Mouse (Mus musculus): ENCODE data around the gene Rbpjl.

The Rbpjl gene

DNA sequence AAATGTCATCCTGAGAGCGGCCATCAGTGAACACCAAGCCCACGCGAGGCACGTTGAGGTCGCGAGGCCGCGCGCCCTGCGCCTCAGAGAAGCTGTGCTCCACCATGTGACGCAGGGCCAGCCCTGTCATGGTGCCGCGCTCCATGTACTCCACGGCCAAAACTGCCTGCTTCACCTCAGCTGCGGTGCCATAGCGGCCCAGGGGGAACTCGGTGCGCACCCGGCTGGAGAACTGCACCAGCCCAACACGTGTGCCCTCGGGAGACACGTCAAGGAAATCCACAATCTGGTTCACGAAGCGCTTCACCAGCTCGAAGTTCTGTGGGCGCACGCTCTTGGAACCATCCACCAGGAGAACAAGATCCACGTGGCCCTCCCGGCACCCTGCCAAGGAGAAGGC, 9.8 kb upstream of the Rbpjl start:
- DNase-seq (ENCODE audit: low spot score in 2 of 2): no peak

DNA sequence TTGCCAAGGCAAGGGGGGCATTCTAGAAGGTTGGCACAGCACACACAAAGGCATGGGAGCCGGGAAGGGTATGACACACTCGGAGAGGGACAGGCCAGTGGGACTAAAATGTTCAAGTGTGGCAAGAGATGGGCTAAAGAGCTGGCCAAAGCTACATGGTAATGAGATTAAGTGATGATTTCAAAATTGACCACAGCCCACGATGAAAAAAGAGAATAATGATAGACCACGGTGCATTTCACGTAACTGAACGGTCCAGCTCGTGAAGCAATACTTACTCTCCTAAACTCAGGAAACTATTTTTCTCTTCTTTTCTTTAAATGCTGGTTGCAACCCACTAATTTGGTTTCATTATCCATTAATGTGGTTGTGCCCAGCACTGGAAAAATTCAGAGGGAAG, 6.9 kb upstream of the Rbpjl start:
- no peak for DNase-seq (ENCODE audit: low spot score in 2 of 2)

DNA sequence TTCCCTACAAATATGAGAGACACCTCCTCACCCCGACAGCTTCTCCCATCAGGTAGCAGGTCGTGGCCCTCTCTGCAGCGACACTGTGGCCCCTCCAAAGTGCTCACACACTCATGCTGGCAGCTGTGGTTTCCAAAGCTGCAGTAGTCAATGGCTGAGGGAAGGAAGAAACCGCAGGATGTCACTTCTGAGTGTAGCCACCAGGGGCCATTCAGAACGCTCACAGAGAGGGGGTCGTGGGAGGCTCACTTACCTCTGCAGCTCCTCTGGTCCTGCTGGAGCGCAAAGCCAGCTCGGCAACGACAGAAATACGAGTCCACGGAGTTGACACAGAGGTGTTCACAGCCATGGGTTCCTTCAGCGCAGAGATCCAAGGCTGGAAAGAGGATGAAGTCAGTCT, 6.0 kb upstream of the Rbpjl start:
- DNase-seq (ENCODE audit: low spot score in 2 of 2): no peak

DNA sequence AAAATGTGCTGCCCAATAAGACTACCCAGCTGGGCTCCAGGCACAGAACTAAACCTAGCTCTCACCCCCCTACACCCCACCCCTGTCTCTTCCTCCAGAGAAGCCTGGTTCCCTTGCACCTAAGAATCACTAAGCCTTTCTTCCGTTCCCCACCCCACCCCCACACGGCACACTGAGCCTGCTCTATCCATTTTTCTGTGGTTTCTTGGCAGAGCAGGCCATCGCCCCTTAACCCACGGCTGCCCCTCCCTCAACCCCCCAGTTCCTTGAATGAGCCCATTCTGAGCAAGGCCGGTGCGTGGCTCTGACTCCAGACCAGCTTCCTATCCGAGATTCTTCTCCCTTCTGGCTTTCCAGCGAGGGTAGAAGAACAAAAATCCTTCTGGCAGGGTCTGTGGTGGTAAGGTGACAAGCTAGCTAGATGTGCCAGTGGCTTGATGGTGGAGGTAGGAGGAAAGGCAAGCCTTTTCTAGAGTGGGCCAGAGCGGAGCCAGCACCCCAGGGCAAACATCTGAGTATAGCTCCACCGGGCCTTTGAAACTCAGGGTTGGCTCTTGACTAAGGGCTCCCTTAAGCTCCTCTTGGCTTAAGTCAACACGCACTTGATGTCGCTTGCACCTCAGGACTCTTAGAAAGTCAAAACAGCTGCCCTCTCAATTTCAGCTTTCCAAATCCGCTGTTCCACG, 598 bp downstream of the Rbpjl start:
- DNase-seq (ENCODE audit: low spot score in 2 of 2): no peak

DNA sequence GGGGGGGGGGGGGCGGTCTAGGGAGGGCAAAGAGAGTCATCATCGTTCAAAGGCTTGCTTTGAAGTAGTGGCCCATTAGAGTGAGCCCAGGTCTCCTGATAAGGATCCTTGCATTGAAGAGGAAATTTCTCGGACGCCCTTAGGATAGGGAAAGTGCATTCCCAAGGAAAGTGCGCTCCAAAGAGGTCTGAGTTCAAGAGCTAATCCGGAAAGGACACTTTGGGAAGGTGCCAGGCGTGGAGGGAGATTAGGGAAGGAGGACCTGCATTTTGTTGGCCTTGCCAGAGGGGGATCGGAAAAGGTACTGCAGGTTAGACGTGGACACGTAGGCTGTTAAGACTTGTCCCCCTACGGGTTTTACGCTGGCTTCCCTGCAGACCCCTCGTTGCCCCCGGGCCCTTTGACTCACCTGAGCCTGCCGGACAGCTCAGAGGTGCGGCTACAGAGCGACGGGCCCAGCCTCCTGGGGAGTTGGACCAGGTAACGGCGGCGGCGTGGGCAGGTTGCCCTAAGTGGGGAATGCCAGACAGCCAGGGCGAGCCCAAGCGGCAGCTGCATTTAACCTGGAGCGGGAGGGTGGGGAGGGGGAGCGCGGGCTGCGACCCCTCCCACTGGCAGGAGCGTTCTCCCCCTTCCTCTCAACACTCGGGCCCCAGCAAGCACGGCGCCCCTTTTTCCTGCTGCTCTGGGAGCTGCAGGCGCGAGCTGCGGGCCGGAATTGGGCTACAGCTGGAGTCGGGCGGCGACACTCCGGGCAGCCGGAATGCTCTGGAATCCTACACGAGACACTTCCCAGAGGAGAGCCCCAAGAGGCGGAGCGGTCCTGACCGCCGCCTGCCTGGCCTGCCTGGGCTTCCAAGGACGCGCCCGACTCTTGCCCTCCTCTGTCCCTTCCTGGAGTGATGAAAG, 1.4 kb downstream of the Rbpjl start:
- no peak for DNase-seq (ENCODE audit: low spot score in 2 of 2)

DNA sequence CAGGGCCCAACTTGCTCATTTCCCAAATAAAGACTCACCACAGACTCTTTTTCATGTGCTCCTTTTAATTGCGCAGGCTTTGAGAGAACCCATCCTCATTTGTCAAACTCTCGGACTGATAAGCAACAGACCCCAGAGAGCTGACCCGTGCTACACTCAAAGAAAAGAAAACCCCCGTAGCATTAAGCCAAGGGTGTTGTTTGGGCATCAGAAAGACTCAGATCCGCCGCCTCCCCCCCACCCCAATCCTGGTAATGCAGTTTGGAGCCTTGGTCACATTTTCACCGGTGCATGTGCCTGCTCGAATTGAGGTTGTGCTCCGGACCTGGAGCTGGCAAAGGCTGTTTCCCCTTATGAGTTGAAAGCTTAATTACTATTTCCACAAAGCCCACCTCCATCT, 2.1 kb downstream of the Rbpjl start, which contains the start of gene Matn4:
Gene Matn4, minus strand, starts transcription at position 101 of the 400 bp plus-strand sequence.
- no peak for DNase-seq (ENCODE audit: low spot score in 2 of 2)

DNA sequence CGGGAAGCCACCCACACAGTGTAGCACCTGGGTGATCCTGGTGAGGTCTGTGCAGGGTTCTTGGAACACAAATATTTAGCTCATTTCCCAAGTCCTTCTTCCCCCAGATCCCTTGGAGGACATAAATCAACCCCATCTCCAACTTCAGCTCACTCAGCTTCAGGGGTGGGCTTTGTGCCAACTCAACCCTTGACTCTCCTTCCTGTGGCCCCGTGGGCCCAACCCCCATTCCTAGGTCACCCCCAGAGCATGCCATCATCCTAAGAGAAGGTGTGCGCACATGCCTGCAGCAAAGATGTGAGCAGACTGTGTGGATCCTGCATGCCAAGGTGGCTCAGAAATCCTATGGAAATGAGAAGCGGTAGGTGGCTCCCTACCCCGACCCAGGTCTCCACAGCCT, 2.6 kb downstream of the Rbpjl start:
- no peak for DNase-seq (ENCODE audit: low spot score in 2 of 2)

DNA sequence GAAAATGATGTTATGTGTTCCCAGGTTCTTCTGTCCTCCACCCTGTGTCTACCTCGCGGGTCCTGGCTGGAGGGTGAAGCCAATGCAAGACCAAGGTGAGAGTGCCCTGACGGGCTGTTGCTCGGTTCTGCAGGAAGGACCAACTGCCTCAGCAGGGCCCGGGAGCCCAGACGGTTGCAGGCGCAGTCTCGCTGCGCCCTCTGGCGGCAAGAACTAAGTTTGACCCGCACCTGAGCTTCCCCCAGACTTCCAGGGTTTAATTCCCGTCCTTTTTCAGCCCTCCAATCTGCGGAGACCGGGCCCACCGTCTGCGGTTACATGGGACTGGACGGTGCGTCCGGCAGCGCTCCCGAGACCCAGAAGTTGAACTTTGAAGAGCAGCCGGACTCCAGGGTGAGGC, 4.8 kb downstream of the Rbpjl start:
- DNase-seq (ENCODE audit: low spot score in 2 of 2): peak; percentile 68 to 72

DNA sequence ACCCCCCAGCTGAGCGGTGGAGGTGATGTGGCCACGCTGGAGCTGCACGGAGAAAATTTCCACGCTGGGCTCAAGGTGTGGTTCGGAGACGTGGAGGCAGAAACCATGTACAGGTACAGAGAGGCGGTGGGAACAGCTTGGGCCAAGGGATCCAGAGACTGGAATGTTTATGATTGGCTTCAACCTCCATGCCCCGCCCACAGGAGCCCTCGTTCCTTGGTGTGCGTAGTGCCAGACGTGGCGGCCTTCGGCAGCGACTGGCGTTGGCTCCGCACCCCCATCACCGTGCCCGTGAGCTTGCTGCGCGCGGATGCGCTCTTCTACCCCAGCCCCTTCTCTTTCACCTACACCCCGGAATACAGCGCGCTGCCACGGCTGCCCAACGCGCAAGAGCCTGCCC, 11.2 kb downstream of the Rbpjl start:
- DNase-seq (ENCODE audit: low spot score in 2 of 2): no peak

DNA sequence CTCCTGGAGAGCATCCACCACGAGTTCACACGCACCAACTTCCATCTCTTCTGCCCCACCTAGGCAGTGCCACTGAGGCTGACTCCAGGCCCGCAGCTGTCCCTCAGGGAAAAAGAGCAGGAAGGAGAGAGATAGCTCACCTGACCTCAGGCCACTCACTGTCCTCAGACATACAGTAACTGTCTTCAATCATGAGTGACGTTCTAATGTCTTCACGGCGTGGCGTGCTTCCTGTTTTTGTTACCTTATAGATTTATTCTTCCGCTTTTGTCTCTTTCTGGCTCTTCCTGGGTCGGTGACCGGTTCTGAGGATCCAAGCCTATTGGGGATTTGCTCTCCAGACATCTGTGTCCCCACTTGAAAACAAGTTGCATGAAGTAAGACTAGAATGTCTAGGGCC, 11.6 kb downstream of the Rbpjl start:
- no peak for DNase-seq (ENCODE audit: low spot score in 2 of 2)

DNA sequence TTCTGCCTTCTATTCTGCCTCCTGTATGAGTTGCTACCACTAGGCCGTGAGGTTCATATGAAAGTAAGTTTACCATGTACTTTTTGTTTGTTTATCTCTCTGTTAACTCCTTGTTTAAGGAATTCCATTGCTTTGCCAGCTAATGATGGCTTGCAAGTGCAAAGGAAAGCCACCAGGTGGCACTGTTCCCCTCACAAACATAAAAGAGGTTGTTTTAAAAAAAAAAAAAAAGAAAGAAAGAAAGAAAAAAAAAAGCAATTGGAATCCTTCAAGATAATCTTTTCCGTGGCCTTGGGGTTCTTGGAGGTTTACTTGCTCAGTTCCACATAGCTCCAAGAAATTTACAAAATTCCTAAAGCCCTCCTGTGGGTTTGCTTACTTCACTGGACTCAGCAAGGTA, 14.3 kb downstream of the Rbpjl start:
- DNase-seq (ENCODE audit: low spot score in 2 of 2): peak in 1 of 2 experiments; percentile 24

DNA sequence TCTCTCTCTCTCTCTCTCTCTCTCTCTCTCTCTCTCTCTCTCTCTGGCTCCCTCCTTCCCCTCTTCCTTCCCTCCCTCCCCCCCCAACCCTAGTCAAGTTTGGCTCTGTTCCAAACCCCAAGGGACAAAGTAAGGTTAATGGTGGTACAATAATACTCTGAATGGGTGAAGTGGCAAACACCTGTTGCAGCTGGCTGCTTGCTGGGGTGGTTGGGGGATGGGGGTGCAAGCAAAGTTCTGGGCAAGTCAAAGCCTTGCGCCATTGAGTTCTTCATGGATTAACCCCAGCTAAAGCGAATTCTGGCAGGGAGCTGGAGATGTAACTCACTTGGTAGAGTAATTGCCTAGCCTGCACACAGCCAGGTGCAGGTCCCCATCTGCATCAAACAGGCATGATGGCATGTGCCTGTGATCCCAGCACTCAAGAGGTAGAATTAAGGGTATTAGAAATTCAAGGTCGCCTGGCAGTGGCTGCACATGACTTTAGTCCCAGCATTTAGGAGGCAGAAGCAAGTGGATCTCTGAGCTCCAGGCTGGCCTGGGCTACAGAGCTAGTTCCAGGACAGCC, 15.5 kb downstream of the Rbpjl start:
- DNase-seq (ENCODE audit: low spot score in 2 of 2): no peak

DNA sequence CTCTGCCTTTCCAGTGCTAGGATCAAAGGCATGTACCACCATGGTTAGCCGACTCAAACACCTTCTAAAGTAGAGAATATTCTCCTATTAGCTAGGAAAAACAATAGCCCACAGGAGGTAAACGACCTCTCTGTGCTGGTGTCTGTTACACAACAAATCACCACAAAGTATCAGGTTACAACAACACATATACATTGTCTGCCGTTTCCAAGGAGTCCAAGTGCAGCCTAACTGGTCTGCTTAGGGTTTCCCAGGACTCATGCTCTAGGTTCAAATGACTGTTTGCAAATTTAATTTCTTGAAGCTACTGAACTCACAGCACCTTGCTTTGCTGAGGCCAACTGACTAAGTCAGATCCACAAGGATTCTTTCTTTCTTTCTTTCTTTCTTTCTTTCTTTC, 16.5 kb downstream of the Rbpjl start:
- no peak for DNase-seq (ENCODE audit: low spot score in 2 of 2)

DNA sequence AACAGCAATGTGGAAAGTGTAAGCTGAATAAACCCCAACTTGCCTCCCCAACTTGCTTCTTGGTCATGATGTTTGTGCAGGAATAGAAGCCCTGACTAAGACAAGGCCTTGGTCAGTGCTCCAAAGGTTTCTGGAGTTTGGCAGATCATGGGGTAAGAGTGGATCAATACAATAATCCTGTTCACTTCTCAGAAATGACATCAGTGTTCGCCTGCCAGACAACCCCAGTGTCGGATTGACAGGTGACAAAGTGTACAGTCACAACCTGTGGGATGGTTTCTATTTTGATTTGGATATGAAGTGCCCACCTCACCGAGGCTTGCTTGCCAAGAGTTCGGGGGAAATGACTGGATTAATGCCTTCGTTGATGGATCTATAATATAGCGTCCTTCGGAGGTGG, 18.4 kb downstream of the Rbpjl start:
- no peak for DNase-seq (ENCODE audit: low spot score in 2 of 2)

DNA sequence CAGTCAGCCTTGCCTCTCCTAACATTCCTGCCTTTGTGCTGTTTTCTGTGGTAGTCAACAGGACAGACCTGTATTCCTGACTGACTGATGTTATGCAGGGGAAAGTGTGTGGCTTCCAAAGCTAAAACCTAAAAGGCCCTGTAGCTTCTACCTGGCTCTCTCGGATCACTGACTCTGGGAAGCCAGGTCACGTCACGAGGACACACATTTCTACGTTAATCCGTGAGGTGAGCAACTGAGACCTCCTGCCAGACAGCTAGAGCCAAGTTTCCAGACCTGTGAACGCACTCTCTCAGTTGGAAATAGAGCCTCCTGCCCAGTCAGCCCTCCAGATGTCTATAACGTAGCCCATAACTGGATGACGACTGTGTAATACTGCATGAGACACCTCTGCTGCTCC, 19.0 kb downstream of the Rbpjl start:
- DNase-seq (ENCODE audit: low spot score in 2 of 2): no peak

DNA sequence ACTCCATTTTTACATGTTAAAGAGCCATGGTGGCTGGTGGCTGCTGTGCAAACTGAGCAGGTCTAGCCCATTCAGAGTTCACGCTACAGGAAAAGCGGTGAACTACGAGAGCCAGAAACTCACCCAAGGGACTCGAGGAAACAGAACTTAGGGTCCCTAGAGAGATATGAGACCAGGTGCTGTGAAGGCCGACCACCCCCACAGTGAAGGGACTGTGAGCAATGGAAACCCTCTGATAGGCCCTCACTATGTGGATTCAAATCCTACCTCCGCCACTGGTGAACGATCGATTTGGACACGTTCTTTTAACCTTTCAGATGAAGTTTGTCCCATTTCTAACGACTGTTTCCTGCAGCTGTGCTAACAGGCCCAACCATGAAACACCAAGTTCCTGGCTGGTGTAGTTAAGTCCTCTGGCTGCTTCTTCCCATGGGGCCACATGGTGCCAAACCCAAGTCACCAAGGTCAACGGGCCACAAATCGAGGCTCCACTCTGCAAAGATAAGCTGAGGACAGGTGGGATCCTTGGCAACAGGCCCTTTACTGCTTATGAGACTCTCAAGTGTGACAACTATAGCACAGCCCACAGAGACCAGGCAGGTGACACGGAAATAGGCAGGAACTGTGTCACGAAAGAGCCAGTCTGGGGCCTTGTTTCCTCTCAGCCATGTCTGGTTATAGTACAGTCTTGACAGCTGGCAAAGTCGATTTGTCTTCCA, 19.9 kb downstream of the Rbpjl start:
- DNase-seq (ENCODE audit: low spot score in 2 of 2): no peak

DNA sequence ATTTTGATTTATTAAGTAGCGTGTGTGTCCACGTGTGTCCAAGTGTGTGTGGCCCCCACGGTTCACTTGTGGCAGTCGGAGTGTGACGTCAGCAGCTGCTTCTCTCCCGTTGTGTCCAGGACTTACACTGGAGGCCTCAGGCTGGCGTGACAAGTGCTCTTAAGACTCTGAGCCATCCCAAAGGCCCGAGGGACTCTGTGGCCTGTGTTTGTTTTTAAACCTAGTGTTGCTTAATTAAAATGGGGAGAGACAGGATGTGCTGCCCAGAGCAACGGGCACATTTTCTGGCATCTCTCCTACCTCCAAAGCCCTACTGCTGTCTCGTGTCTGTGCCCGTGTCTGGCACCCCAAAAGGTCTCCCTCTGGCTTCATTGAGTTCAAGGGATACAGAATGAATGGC, 20.5 kb downstream of the Rbpjl start:
- peak in 1 of 2 experiments; percentile 20 for DNase-seq (ENCODE audit: low spot score in 2 of 2)

DNA sequence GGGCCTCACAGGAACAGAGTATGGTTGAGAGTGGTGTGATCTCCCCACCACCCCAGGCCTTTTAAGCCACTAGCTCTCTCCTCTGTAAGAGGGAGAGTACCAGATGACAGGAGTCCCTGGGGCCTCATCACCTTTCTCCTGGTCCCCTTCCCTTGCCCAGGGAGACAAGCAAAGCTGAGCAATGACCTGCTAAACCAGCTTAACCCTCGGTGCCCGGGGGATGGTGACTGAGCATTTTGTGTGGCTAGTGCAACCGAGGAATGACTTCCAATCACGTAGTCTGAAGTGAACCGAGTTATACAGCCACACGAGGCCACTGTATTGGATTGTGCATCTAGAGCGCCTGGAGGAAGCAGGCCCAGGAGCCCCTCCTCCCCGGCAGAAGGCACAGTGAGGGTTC, 21.5 kb downstream of the Rbpjl start:
- DNase-seq (ENCODE audit: low spot score in 2 of 2): no peak

DNA sequence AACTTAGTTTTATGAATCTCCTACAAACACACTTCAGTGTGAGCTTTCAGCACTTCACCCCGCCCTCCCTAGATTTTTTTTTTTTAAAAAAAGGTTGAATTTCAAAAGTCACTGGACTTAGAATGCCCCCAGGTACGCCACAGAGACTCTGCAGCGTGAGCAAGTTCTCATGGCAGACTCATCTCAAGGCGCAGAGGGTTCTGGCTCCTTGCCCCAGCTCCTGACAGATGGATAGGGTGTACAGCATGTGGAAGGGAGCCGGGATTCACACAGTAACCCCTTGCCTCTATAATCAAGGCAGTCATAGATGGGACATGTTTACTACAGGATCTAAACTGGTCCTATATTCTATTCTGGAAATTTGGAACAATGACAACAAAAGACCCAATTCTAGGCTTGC, 22.5 kb downstream of the Rbpjl start:
- no peak for DNase-seq (ENCODE audit: low spot score in 2 of 2)

DNA sequence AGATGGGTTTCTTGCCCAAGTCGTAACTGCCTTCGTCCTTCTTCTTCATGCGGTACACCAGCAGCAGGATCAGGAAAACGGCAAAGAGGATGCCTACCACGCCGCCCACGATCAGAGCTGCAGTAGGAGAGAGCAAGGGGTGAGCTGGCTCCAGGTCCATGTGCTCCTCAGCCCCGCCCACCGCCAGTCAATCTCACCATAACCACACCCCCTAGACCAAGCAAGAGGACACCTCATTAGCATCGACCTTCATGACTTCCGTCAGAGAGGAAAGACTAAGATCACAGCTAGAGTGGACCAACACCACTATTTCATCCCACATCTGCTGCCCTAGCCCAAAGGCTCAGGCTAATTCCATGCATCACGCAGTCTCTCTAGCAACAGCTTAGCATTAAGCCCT, 23.2 kb downstream of the Rbpjl start:
- DNase-seq (ENCODE audit: low spot score in 2 of 2): no peak

DNA sequence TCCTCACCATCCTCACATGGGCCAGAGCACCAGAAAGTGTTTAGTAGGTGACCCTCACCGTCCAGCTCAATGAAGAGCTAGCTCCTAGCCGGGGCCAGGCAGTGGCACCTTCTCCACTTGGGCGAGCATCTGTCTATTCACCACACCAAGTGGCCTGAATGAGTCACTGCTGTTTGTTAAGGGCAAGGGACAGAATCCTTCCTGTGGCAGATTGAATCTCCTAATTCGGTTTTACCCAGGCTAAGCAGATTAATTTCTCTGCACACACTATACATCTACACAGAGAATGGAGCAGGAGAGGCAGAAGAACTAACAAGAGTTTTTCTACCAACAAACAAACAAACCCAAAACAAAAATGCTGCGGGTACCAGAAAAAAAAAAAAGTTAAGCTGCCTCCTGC, 24.0 kb downstream of the Rbpjl start:
- DNase-seq (ENCODE audit: low spot score in 2 of 2): no peak

DNA sequence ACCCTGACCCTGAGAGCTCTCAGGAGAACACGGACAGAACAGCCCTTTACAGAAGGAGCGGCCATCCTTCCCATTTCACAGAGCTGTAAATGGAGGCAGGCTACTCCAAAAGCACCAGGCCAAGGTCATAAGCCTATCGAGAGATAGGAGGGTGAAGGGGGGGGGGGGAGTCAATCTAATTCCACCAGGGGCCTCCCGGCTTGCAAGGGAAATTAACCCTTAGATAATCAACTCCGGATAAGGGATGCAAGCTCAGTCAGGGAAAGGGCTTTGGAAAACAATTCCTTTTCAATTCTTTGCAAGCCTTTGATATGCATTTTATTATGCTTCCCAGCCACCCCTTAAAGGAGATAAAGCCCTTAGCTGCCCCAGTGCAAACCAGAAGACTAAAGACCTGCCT, 25.5 kb downstream of the Rbpjl start:
- no peak for DNase-seq (ENCODE audit: low spot score in 2 of 2)

All from frontal cortex, postnatal 36 days (tissue).